Mouse (Mus musculus): ENCODE measurements around the gene Usp35.

Gene Usp35

DNA sequence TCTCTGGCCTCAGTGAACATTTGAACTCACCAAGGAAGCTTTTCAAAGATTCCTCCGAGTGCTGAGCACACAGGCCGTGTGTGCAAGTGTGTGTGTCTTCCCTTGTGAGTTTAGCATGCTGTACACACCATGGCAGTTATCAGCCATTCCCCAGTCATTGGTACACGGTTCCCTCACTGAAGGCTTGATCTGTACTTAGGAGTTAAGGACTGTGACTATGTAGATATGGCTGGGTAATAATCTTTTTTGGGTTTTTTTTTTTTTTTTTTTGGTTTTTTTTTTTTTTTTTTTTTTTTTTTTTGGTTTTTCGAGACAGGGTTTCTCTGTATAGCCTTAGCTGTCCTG is 15.0 kb upstream of the Usp35 start:
- CTCF ChIA-PET, result no interaction called here

DNA sequence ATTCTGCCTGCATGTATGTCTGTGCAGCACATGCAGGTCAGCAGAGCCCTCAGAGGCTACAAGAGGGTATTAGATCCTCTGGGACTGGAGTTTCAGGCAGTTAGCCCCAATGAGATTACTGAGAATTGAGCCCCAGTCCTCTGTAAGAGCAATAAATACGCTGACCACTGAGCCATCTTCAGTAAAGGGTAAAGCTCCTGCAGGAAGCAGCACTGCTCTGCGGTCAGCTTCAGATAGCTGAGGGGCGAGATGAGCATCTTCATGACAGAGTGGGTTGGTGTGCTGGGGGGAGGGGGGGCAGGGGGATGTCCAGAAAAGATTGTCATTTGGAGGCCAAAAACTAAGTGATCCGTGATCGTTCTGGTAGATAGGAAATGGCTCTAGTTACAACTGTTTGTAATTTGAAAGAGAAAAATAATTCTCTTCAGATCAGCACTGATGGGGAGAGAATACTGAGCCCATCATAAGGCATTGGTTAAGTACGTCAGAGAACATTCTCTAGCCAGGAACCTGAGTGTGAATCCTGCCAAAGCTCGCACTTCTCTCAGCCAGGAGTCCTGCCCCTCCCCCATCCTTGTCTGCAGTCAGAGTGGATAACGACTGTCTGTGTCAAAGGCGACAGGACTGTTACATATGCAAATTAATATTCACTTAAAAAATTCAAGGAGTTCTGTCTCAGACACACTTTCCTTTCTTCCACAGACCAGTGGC is 14.4 kb upstream of the Usp35 start:
- CTCF ChIA-PET, result interaction anchor here (0.6 kb wide), 1 partner anchor 228 kb away, joined by 3 read pairs; no protein-coding TSS in a partner anchor

DNA sequence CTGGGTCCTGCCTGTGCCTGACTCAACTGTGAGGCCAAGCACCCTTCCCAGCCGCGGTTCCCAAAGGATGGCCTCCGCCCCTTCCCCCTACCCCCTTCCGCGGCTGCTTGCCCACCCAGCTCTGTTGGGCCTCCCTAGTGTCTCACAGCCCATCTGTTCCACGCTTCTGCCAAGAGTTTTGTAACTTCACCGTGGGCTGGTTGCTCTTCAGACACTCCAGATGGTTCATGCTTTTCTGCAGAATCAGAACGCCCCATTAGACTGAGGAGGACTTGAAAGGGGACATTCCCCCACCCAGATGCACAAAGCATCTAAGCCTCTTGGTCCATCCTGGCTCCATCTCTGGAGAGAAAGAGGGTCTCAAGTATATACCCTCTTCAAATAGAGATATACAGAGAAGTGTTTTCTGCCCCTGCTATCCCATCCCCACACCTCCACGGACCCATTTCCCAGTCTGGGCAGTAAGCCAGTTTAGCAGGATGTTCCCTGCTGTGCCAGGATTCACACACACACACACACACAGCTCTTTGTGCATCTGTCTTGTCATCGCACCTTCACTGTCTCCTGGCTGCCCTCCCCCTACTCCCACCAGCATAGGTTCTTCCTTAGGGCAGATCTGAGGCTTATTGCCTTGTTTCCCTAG is 13.5 kb upstream of the Usp35 start:
- CTCF ChIA-PET, result no interaction called here

DNA sequence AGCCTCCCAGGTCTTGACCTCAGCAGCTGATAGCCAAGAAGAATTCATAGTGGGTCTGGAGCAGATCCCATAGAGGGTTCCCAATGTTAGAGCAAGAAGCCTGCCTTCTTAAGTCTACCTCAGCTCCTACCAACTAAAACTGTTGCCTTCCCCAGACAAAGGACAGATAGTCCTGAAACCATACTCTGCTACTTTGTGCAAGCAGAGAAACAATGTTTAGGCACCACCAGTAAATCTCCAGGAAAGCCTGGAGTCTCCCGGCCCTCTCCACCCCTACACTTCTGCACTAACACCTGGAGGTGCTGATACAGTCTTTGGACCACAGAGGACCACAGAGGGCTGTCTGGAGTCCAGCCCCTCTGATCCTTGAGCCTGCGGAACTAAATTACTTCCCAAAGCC is 12.8 kb upstream of the Usp35 start:
- CTCF ChIA-PET, result no interaction called here

DNA sequence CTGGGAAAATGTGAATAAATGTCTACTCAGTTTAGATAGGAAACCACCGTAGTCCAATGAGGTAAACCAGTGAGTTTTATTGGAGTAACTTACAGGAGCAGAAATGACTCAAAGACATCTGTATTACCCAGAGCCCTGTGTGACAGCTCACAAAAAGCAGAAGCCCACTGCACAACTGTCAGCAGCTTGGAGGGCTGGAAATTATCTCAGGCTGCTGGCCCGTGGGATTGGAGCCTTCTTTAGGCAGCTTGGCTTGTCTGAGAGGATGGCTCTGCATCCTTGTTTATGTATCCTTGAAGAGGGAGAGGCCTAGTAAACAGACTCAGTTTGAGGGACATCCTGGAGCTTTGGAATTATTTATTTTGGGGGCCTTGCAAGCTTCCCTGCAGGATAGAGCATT is 11.1 kb upstream of the Usp35 start:
- CTCF ChIA-PET, result no interaction called here

DNA sequence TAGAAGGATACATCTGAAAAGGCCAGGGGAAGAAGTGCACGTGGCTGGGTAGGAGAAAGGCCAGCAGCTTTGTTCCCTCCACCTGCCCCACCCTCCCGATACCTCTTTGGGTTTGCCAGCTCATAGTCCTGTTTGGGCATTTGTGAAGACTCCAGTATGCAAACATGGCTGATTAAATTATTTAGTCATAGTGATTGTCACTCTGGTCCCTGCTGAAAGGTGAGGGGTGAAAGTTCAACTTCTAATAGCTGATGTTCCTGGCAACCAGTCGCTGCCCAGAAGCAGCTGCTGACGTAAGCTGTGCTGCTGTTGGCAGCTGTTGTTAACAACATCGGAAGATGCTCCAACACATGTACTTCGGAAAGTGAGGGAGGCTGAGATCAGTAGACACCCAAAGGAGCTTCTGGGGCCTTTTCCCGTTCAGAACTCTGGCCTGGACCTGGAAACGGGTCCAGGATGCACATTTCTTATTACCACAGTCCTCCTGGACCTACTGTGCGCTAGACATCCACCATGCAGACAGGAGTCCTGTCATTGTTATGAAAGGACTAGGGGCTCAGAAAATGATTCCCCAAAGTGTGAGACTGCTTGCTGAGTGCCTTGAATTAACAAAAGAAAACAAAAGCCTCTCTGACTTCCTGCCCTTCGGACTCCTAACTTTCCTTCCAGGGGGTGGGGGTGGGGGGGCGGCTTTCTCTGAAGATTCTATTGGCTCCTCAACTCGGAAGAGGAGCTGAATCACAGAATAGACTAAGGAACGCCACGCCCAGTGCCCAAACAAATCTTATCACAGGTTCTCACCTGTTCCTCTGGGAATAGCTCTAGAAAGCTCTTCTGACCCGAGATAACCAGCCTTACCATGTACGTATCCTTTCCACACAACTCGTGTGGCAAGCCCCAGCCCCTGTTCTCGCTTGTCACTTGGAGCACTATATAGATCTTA is 9.4 kb upstream of the Usp35 start:
- CTCF ChIA-PET, result interaction anchor here (0.7 kb wide), 1 partner anchor 28 kb away, joined by 3 read pairs; no protein-coding TSS in a partner anchor

DNA sequence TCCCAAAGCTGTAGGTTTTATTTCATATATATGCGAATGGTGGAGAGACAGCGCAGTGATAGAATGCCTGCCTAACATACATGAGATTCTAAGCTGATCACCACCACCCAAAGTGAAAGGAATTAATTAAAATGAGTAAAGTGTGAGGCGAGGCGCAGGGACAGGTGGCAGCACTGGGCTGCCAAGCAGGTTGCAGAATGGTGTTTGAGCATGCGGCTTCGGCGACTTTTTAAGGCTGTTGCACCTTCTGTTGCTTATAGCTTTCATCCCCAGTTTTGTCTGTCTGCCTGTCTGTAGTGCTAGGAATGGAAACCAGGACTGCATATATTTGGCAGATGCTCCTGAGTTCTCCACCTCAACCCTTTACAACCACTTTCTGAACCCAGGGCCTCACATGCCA is 7.8 kb upstream of the Usp35 start:
- CTCF ChIA-PET, result no interaction called here

DNA sequence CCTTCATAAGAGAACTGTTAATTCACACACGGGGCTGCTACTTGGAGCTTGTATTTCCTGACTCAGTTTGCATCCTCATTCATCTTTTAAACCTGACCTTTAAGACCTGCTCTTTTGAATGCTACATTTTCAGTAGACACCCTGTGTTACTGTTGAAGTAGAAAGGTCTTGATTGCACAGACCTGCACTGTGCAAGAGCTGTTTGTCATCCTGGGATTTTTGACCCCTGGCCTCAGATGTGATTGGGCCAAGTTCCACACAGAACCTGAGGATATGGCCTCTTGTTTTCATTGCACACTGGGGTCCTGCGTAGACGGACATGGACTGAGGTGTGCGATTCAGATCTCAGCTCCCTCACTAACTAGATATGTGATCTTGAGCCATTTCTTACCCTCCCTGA is 6.8 kb upstream of the Usp35 start:
- CTCF ChIA-PET, result no interaction called here

DNA sequence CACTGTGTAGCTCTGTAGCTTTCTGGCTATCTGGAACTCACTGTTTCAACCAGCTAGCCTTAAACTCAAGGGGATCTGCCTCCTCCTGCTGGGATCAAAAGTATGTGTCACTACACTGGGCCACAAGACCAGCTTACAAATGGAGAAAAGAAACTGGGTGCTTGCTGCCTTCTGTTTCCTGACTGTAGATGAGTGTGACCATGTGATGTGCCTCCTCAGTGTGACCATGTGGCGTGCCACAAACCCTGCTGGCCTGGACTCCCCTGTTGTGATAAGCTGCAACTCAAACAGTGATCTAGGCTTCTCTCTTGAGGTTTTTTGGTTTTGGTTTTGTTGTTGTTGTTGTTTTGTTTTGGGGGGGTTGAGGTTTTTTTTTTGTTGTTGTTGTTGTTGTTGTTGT is 4.9 kb upstream of the Usp35 start:
- CTCF ChIA-PET, result interaction anchor here (0.9 kb wide), 1 partner anchor 16 kb away, joined by 3 read pairs; no protein-coding TSS in a partner anchor

DNA sequence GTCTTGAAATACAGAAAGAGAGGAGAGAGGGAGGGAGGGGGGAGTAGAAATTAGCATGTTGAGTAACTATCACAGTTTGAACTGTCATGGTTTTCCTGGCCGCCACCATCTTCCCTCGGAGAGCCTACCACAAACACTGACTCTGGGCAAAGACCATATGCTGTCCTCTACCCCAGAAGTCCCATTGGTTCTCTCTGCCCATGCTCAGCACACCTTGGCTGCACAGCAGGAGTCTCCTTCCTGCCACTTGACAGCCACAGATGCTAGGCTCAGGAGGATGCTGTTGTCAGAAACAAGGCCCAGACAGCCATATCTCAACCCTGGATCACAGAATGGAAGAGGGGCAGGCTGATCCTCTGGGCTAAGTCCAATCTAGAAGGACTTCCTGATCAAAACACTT is 2.6 kb upstream of the Usp35 start:
- CTCF ChIA-PET, result no interaction called here

DNA sequence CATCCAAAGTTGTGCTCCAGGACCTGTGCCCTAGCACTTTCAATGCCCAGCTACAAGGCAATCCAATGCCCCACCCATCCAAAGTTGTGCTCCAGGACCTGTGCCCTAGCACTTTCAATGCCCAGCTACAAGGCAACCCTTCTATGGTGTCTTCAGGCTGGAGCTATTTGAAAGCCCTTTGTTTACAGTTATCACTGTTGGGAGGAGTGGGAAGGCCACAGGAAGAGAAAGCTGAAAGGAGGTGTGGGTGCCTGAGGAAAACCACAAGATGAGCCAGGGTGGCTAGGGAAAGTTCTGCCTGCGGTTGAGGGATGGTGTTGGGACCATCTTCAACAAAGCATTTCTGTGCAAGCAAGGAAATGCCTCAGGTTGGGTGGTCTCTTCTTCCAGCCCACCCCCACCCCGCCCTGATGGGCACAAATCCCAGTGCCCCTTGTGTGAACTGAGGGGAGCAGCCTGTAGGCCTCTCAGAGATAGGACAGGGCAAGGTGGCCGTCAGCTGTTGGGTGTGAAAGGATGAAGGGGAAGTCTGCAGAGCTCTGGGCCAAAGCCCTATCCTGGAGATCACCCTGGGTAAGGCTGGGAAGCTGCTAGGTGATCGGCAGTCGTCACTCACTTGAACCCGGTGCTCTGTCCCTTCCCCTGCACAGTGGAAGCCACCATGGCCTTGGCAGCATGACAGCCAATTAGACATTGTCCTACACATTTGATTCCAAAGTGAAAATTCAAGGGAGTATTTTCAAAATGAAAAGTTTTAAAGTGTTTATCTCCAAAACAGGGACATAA is 1.5 kb upstream of the Usp35 start:
- CTCF ChIA-PET, result no interaction called here

DNA sequence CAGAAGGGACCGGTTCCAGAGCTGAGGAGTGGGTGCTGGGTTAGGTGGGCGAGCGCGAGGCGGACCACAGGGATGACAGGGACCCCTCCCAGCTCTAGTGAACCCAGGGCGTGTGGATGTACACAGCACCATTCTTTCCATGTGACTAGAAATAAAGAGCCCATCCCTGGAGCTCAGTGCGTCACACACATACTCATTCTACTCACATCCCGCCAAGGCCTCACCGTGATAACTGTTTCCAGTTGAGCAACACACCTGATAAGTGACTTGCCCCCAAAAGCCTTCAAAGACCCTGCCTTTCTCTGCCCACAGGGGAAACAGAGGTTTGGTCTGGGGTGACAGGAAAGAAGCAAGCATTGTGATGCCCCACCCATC is 834 bp upstream of the Usp35 start:
- CTCF ChIA-PET, result no interaction called here

DNA sequence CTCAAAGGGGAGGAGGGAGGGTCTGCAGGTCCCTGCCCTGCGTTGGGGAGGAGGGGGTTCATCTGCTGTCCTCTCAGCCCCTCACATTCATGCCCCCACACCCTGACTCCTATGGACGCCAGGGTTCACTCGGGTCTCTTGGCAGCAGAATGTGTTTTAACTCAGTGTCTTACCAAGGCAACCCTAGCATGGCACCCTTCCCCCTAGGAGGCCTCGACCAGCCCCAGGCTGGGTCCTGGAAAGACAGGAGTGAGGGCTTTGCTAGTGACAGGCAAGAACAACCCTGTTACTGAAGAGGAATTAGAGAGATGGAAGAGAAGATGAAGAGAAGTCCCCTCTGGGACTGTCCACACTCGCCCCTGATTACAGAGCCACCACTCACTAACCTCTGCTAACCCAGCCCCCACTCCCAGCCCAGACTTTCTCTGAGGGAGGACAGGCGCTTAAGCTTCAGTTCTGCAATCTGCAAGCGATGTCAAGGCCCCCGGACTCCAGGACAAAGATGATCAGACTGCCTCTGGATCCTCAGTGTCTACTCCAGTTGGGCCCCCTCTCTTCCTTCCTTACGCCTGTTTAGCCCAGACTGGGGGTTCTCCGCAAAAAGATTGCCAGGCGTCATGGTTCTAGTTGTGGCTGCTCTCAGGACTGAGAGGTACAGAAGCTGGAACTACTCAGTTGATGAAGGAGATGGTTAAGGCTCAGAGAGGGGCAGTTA is 732 bp downstream of the Usp35 start:
- CTCF ChIA-PET, result no interaction called here

DNA sequence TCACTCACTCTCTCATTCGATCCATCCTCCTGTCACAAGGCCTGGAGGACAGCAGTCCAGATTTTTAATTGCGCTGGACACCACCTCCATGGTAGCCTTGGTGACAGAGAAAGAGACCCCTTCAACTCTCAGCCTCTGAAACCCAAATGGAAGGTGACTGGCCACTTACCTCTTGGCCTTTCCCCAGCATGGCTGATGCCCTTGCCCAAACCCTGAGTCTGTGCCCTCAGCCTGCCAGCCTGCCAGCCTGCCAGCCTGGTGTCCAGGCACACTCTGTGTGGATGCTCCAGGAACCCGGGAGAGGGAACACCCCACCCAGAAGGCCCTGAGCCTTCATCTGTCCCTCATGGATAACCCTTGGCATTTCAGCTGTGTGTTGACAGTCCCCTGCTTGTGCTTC is 2.1 kb downstream of the Usp35 start:
- CTCF ChIA-PET, result no interaction called here

DNA sequence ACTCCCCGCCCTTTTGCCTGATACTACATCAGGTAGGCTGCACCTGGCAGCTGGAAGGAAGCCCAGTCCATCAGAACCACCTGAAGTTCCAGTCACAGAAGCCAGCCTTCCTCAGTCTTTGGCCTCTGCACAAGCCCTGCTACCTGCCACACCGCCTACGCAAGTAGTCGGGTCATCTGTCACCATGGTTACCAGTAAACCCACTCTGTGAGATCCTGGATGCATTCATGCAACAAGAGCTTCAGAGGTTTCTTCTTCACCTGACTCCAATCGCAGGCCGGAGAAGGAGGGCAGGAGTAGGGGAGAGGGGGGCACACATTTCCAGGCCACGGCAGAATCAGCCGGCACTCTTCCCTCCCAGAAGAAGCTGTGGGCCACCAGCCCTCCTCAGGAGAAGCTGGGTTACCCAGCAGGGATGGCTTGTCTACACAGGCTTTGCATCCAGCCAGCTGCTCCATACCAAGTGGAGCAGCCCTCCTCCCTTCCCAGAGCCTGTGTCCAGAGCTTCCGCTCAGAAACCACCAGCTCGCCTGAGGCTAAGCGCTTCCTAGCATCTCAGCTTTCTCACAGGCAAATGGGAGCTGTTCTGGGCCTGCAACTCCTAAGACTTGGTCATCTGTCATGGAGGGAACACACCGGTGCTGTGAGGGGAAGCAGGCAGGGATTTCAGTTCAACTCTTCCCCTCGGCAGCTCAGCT is 2.8 kb downstream of the Usp35 start:
- CTCF ChIA-PET, result no interaction called here

DNA sequence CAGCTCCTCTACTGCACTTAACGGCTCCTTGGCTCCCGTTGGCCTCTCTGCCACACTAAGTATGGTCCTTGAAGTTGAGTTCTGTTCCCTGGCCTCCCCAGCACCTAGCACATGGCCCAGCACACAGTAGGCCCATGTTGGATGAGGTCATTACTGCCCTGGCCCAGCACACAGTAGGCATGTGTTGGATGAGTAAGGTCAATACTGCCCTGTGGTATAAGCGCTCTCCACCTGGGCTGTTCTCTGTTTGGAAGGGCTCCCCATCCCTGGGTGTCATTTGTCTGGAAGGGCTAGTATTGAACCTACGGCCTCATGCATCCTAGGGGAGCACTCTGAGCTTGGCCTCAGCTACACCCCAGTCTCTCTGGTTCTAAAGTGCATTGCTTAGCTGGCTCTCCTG is 4.4 kb downstream of the Usp35 start:
- CTCF ChIA-PET, result no interaction called here

DNA sequence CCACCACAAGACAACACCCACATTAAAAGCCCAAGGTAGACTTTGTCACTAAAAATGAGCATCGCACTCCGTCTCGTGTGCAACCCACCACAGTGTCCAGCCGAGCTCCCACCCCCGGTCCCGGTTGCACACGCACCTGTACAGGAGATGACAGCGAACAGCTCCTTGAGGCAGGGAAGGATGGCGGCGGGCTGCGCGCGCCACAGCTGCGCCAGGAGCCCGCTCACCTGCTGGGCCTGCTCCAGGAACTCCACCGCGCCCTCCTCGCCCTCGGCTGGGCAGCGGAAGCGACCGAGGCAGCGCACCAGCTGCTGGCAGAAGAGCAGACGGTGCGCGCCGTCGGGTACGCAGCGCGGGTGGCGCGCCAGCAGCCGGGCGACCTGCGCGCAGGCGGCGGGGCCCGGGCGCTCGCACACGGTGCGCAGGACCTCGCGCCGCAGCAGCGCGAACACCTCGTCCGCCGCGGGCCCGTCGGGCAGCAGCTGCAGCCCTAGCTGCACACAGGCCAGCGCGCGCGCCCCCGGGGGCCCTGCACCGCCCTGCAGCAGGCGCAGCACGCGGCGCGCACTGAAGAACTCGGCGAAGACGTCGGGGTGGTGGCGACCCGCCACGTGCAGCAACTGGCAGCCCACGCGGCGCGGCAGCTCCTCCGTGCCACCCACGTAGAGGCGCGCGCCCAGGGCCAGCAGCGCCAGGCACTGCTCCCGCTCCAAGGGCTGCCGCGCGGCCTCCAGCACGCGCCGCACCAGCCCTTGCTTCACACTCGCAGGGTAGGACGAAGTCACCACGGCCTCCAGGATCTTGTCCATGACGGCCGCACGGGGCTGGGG is 6.4 kb downstream of the Usp35 start:
- CTCF ChIA-PET, result no interaction called here

DNA sequence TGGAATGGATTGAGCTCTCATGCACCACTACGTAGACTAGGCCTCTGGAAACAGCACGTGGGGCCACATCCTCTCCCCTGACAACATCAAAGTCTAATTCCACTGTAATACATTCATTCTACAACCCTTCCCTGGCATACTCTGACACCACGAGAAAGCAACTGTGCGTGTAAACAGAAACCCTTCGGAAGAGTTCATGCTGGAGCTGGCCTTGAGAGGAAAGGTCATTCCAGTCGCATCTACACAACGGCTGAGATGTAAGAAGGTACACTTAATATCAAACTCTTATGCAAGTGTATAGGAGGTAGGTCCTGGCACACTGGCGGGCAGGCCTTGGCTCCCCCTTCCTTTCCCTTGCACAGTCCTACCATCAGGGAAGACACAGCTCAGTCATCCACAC is 7.5 kb downstream of the Usp35 start:
- CTCF ChIA-PET, result no interaction called here

DNA sequence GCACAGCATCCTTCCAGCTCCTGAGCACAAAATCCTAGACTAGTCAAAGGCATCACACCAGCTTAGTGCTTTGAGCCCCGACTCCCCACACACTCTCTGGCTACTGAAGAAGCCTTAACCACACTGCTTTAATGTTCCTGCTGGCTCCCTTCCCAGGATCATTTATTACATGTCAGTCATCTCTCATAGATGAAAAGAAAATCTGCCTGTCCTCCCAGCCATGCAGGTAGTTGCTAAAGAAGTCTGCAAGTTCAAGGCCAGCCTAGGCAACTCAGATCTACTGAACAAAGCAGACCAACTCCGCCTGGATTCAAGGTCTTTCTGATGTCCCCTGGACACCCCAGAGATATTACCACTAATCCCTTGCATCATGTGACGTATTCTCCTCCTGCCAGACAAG is 14.1 kb downstream of the Usp35 start:
- CTCF ChIA-PET, result no interaction called here

DNA sequence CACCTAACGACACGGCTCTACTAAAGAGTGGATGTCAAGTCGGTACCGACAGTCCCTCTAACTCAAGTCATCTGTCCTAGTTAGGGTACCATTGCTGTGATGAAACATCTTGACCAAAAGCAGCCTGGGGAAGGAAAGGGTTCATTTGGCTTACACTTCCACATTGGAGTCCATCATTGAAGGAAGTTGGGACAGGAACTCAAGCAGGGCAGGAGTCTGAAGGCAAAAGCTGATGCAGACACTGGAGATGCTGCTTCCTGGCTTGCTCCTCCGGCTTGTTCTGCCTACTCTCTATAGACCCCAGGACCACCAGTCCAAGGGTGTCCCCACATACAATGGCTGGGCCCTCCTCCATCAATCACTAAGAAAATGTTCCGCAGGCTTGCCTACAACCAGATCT is 16.2 kb downstream of the Usp35 start:
- CTCF ChIA-PET, result no interaction called here

All from spleen, embryonic (tissue).